Mouse (Mus musculus): ENCODE measurements around the gene Sesn1.

- TF ChIP-seq CTCF (IDR thresholded peaks at IDR 0.05; ENCODE audit: low read depth) (no peak), EP300 (IDR thresholded peaks at IDR 0.05; ENCODE audit: low read depth) (no peak)
Observed at GRCm38 (mm10) chr10:41803467-41803866, 6.3 kb upstream of the Sesn1 start.

Data from liver, postnatal 0 days (tissue).